Mouse (Mus musculus): ENCODE measurements around the gene 9330182L06Rik. TPM values are rescaled to one million over a fixed set of nuclear protein-coding genes. Genes with fewer than 3 reads are reported as not detected.

9330182L06Rik gene
- not detected in 2 replicates for total RNA-seq (2015; ENCODE audit: low replicate concordance)
- total RNA-seq (2017; ENCODE audit: low replicate concordance), result not detected in 2 replicates

- no peak for ATAC-seq (replicated peaks; ENCODE audit: low FRiP score, poor library complexity, severe bottlenecking)
Measured at GRCm38 (mm10) chr5:9265586-9266279, at the start of gene 9330182L06Rik. Gene 9330182L06Rik, plus strand, starts transcription at chr5:9266118.

- no peak for ATAC-seq (replicated peaks; ENCODE audit: low FRiP score, poor library complexity, severe bottlenecking)
Measured at GRCm38 (mm10) chr5:9227456-9228008, 38.4 kb upstream of the 9330182L06Rik start.

- no peak for ATAC-seq (replicated peaks; ENCODE audit: low FRiP score, poor library complexity, severe bottlenecking)
Measured at GRCm38 (mm10) chr5:9264361-9264760, 1.6 kb upstream of the 9330182L06Rik start.

GRCm38 (mm10) chr5:9266280-9266923, 484 bp downstream of the 9330182L06Rik start:
- ATAC-seq (replicated peaks; ENCODE audit: low FRiP score, poor library complexity, severe bottlenecking), result no peak

GRCm38 (mm10) chr5:9269666-9270065, 3.7 kb downstream of the 9330182L06Rik start:
- no peak for ATAC-seq (replicated peaks; ENCODE audit: low FRiP score, poor library complexity, severe bottlenecking)

GRCm38 (mm10) chr5:9272976-9273375, 7.1 kb downstream of the 9330182L06Rik start:
- no peak for ATAC-seq (replicated peaks; ENCODE audit: low FRiP score, poor library complexity, severe bottlenecking)

- ATAC-seq (replicated peaks; ENCODE audit: low FRiP score, poor library complexity, severe bottlenecking), result no peak
Measured at GRCm38 (mm10) chr5:9295777-9296549, 30.0 kb downstream of the 9330182L06Rik start.

- no peak for ATAC-seq (replicated peaks; ENCODE audit: low FRiP score, poor library complexity, severe bottlenecking)
Measured at GRCm38 (mm10) chr5:9296550-9296928, 30.6 kb downstream of the 9330182L06Rik start.

- no peak for ATAC-seq (replicated peaks; ENCODE audit: low FRiP score, poor library complexity, severe bottlenecking)
Measured at GRCm38 (mm10) chr5:9326863-9327262, 60.9 kb downstream of the 9330182L06Rik start.

- no peak for ATAC-seq (replicated peaks; ENCODE audit: low FRiP score, poor library complexity, severe bottlenecking)
Measured at GRCm38 (mm10) chr5:9327528-9327927, 61.6 kb downstream of the 9330182L06Rik start.

- no peak for ATAC-seq (replicated peaks; ENCODE audit: low FRiP score, poor library complexity, severe bottlenecking)
Measured at GRCm38 (mm10) chr5:9338756-9339510, 73.0 kb downstream of the 9330182L06Rik start.

- no peak for ATAC-seq (replicated peaks; ENCODE audit: low FRiP score, poor library complexity, severe bottlenecking)
Measured at GRCm38 (mm10) chr5:9339511-9340173, 73.7 kb downstream of the 9330182L06Rik start.

GRCm38 (mm10) chr5:9344581-9344980, 78.7 kb downstream of the 9330182L06Rik start:
- ATAC-seq (replicated peaks; ENCODE audit: low FRiP score, poor library complexity, severe bottlenecking), result no peak

GRCm38 (mm10) chr5:9345038-9345617, 79.2 kb downstream of the 9330182L06Rik start:
- ATAC-seq (replicated peaks; ENCODE audit: low FRiP score, poor library complexity, severe bottlenecking), result no peak

GRCm38 (mm10) chr5:9345625-9346024, 79.7 kb downstream of the 9330182L06Rik start:
- no peak for ATAC-seq (replicated peaks; ENCODE audit: low FRiP score, poor library complexity, severe bottlenecking)

- ATAC-seq (replicated peaks; ENCODE audit: low FRiP score, poor library complexity, severe bottlenecking), result no peak
Measured at GRCm38 (mm10) chr5:9346510-9346909, 80.6 kb downstream of the 9330182L06Rik start.

- ATAC-seq (replicated peaks; ENCODE audit: low FRiP score, poor library complexity, severe bottlenecking), result no peak
Measured at GRCm38 (mm10) chr5:9352163-9352562, 86.2 kb downstream of the 9330182L06Rik start.

GRCm38 (mm10) chr5:9352646-9353045, 86.7 kb downstream of the 9330182L06Rik start:
- no peak for ATAC-seq (replicated peaks; ENCODE audit: low FRiP score, poor library complexity, severe bottlenecking)

GRCm38 (mm10) chr5:9354257-9354656, 88.3 kb downstream of the 9330182L06Rik start:
- ATAC-seq (replicated peaks; ENCODE audit: low FRiP score, poor library complexity, severe bottlenecking), result no peak

Measured in erythroblast, adult 5-6 weeks (primary cell).